Mouse (Mus musculus) layer of hippocampus, adult 11-12 months (tissue): ENCODE data around the gene Zdhhc19.
"Not testable (repeated sequence)": the region's sequence is repeated elsewhere in the genome, so short reads cannot be mapped to it uniquely, and the experiment has no call there.

Experiments
- DNase-seq: peaks from one replicate; pipeline ENCODE4 v3.0.0; 2022; ENCODE audit warnings: low spot score

The Zdhhc19 gene

GRCm38 (mm10) chr16:32487234-32488111 lies 8.6 kb upstream of the Zdhhc19 start, which contains the start of gene Slc51a:
TSS of gene Slc51a (minus strand) at chr16:32487879.
- no peak for DNase-seq

DNA sequence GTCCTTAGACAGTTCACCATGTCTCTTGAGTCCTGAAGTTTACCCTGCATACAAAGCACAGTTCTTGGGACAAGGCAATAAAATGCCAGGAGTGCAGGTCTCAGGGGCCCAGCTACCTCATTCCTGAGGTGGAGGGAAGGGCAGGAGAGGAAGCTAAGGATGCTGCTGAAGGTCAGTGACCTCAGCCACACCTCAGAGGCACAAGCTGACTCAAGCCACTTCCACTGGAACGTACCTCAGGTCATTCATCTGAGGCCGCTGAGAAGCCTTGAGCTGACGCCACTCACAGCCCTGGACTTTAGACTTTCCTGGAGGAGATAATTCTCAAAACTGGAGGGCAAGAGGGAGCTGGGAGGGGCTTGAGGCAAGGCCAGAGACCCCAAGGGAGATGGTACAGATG lies 7.1 kb upstream of the Zdhhc19 start:
- no peak for DNase-seq

DNA sequence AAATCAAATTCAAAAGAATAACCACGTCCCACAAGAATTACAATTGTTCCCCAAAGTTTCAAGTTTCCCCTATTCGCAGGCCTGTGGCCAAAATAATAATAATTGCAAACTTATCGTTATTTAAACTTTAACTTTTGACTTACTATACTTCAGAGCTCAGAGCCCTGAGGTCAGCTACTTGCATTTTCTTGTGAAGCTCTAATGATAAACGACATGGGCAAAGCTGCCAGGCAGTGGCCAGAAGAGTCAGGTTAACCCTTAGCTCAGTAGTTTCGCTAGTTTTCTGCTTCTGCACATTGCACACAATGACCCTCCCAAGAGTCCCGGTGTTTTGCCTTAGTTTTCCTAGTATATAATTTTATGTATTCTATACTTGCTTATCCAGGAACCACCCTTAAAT lies 1.7 kb upstream of the Zdhhc19 start:
- DNase-seq: not testable (repeated sequence)

DNA sequence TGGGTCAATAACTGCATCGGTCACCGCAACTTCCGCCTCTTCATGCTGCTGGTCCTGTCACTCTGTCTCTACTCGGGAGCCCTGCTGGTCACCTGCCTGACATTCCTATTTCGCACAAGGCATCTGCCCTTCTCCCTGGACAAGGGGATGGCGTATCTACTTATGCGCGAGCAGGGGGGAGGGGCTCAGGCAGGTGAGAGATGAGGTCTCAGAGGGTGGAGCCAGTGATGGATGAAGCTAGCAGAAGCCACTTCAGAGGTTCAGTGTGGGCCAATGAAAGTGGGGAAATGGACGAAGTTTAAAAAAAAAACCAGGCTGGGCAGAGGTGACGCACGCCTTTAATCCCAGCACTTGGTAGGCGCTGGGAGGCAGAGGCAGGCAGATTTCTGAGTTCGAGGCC lies 2.9 kb downstream of the Zdhhc19 start:
- DNase-seq: no peak

DNA sequence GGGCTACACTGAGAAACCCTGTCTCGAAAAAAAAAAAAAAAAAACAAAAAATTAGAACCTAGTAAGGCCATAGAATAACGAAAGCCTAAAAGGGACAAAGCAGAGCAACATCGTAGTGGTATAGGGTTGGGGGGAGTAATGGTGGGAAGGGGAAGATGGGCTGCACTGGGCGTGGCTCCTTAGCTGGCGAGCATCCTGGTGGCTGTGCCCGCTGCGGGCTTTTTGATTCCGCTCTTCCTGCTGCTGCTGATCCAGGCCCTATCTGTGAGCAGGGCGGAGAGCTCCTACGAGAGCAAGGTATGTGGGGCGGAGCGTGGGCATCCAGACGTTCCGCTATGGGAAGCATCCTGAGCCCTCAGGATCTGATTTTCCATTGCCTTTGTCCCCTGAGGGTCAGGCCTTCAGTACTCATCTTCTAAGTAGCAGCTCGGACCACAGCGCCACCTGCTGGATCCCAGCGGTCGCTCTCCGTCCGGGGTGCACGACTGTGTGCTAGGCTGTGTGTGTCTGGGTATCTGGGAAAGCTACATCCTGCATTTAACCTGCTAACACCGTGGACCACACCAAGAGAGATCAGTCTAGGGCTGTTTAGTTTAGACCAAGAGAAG lies 3.5 kb downstream of the Zdhhc19 start:
- peak; percentile 92 for DNase-seq

DNA sequence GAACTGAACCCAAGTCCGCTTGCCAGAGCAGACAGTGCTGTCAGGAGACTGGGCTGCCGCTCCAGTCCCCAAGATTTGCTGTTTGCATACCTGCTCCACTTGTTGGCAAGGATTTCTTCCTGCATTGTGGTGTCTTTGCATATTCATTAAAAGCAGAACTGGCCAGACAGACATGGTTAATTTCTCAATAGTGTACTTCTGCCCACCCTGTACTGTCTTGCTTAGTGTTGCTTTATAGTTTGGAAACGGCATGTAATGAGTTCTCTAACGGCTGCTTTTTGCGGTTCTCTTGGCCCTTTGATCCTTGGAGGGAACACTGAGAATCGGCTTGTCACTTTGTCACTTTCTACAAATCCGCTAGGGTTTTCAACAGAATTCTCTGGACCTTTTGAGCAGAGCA lies 5.4 kb downstream of the Zdhhc19 start:
- DNase-seq: no peak

DNA sequence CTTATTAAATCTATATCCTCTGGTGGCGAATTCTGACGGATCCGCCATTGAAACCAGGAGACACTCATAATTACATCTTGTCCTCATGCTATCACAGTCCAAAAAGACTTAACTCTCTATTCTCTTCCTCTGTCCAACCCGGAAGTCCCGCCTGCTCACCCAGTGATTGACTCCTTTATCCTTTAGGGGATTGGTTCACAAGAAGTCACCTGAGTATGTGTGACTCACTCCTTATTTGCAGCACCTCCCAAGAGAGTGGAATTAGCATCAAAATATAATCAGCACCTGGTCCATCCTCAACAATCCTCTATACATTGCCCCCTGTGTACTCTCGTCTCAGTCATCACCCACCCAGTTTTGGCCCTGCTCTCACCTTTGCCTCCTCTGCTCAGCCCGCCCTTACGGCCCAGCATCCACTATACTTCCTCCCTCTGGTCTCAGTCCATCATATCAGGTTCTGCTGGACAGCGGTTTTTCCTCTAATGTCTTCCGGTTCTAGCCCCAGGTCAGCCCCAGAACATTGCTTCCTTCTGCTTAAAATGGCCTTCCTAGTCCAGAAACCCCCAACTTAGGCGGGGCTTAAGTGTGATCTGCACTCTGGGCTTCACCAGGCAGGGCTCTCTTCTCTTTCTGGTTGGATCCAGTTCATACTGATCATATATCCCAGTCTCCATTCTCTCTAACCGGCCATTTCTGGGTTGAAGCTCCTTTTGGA lies 6.7 kb downstream of the Zdhhc19 start:
- no peak for DNase-seq

GRCm38 (mm10) chr16:32503633-32504032 lies 7.6 kb downstream of the Zdhhc19 start:
- no peak for DNase-seq

DNA sequence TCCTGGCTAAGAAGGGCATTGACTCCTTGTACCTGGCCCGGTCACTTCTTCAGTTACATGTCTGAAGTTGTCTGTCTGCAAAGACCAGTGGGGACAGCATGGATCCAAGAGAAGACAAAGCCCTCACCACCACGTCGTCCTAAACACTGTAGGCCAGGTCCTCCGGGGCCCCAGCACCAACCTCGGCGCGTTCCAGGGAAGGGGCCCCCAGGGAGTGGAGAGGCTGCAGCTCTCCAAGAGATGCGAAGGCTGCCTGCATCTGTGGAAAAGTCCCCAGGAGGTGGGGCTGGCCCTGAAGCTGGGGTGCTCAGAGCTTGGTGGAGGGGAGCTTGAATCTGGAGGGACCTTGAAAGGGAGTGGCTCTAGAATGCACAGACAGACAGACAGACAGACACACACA lies 10.2 kb downstream of the Zdhhc19 start:
- DNase-seq: no peak

DNA sequence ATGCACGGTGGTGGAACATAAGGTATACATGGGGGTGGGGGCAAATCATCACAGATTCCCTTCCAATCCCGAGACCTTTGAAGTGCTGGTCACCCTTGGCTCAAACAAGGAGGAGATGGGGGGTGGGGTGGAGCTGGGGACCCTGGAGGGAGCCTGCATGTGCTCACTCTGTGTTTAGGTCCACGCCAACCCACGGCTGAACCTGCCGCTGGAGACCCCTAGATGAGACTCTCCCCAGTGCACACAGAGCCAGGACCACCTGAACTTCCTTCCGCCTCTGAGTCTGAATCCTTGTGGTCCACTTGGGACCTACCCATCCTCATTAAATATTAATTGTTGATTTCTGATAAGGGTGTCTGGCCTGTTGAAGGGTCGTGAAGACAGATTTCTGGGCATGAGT lies 10.8 kb downstream of the Zdhhc19 start:
- no peak for DNase-seq

DNA sequence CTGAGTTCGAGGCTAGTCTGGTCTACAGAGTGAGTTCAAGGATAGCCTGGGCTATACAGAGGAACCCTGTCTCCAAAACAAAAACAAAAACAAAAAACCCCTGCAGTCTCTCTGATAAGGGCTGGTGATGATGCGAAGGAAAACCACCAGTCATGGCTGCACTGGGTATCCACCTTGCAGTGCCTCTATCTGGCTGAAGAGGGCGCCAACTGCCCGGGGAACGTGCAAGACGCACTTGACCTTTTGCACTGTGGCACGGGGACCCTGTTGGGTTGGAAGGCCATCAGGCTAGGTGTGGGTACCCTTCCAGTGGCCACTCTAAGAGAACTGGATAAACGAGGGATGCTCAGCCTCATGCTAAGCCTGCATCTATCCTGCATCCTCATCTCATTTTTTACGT lies 11.3 kb downstream of the Zdhhc19 start:
- DNase-seq: peak; percentile 71

GRCm38 (mm10) chr16:32508035-32508434 lies 12.0 kb downstream of the Zdhhc19 start:
- no peak for DNase-seq

DNA sequence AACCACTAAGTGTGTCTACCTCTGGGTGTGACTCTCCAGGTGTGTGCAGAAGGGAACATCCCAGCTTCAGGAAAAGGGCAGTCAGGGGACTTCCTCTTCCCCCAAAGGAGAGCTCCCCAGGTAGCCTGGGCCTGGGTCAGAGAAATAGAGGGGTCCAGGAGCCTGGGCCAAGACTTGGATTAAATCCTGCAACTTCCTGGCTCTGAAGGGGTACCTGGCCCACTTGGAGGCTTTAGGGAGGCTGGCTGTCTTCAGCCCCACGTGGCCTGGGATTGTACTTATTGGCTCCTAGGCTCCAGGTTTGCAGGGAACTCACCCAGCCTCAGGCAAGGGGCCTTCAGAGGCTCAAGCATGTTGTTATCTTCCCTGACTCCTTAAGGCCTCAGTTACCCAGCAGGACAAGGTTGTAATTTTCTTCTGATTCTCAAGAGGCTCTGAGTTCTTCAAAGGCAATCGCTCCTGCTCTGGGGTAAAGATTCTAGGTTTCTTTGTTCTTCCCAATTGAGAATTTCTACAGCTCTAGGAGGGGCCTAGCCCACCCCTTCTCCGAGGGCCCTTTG lies 12.5 kb downstream of the Zdhhc19 start:
- DNase-seq: no peak

DNA sequence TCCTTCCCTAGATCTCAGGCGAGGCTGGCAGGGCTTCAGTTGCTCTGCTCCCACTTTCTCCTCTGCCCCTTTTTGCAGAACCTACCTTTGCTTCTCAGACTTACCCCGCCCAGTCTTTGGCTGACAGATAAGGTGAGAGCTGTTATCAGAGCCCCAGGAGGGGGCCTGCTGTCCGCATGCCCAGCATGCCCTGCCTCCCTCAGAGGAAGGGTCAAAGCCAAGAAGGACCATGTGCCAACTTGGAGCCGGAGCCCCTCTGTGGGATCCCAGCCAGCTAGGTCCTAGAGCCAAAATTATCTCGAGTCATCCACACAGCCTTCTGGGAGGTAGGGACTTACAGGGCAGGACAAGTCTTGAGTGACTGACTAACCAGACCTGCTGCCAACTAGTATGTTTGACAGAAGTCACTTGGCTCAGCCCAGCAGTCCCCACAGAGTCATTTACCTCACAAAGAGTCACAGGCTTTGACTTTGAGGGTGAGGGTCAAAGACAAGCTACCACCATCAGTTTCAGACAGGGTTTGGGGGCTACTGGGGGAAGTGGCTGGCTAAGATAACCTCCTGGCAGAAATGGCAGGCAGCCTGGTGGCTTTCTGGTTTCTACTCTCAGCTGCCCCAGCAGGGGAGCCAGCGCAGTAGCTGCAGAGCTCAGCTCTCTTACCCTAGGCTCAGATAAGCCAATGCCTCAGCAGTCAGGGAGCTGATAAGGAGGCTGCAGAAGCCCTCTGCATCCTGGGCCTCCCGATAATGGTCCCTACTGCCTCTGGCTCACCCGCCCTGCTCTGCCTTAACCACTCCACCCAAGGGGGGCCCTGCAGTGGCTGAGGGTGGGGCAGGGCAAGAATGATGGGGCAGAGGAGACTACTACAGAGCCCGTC lies 13.2 kb downstream of the Zdhhc19 start:
- no peak for DNase-seq

GRCm38 (mm10) chr16:32510399-32511337 lies 14.6 kb downstream of the Zdhhc19 start:
- DNase-seq: no peak

DNA sequence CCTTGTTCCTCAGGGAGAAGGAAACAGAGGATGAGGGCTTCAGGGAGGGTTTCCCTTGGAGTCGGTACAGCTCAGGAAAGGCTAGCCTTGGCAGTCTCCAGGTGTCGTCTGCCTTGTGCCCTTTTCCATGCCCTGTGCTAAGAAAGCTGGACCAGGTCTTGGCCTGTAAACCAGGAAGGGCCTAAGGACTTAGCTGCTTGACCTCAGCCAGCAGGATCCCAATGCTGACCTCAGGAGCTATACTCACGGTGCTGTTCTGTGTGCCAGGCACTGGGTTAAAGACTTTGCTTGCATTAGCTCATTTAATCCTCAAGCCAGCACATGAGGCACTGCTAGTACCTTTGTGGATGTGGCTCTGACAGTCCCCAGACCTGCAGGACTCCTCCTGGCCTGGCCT lies 15.3 kb downstream of the Zdhhc19 start:
- DNase-seq: no peak

- no peak for DNase-seq
These were observed 15.9 kb downstream of the Zdhhc19 start for GRCm38 (mm10) chr16:32511827-32512490.

DNA sequence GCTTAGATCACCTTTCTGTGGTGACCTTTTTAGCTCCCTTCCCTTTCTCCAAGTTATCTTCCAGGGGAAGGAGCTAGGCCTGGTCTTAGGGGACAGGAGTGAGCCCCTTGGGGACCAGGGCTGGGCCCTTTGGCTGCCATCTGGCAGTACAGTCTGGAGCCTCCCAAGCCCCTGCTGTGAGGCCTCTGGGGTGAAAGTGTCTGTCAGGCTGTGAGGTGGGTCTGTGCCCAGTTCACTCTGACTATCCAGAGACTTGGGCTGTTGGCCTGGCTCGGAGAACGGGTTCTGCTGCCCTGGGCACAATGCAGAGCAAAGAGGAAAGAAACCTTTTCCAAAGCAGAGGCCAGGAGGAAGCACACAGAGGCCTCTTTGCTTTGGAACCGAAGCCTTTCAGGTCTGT lies 16.9 kb downstream of the Zdhhc19 start:
- no peak for DNase-seq

DNA sequence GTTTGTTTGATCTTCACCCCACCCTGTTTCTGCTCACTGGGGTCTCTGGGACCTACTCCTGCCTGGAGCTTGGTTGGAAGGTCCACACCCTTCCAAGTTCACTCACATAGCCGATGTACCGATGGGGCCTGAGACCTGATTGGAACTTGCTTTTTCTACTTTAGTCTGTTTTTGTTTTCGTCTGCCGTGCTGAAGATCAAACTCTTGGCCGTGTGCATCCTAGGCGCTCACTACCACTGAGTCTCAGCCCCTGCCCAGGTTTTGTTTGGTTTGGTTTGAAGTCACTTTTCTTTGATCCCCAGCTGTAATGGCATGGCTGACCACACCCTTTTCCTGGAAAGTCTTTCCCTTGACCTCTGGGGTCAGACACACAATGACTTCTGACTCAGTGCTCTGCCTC lies 17.3 kb downstream of the Zdhhc19 start:
- no peak for DNase-seq

DNA sequence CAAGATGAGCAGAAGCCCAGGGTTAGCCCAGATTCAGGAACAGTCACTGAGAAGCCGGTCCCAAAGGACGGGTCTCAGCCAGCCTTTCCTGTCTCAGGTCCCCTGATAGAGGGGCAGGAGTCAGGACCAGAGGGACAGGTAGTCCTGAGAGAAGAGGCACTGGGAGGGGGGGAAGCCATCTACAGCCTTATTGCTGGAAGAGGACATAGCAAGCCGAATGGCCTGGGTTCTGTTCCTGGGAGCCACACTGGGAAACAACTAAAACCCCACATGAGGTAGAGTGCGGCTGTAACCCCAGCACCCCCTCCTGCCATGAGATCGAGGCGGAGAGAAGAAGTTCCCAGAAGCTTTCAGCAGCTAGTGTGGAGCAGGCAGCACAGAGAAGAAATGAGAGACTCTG lies 17.9 kb downstream of the Zdhhc19 start:
- DNase-seq: no peak
